Mouse (Mus musculus) CH12.LX (cell line): ENCODE data around the gene Gm10382. TPM values are rescaled to one million over a fixed set of nuclear protein-coding genes. Genes with fewer than 3 reads are reported as not detected.
A peak's percentile ranks its signal among the peaks of the same experiment; 100 is the strongest.
"Not testable (repeated sequence)": the region's sequence is repeated elsewhere in the genome, so short reads cannot be mapped to it uniquely, and the experiment has no call there.

Experiments used
- DNase-seq: peaks from one replicate; pipeline ENCODE4 v3.0.0-alpha.2; 2013; ENCODE audit errors: extremely low read depth
- H3K27ac ChIP-seq: 2 replicates; pipeline ENCODE4 v1.5.1; 2012; ENCODE audit warnings: low read depth, mild to moderate bottlenecking, control low read depth, moderate library complexity; ENCODE audit not compliant: insufficient read depth
- H3K27me3 ChIP-seq: replicated peaks from 2 replicates; pipeline ENCODE3; 2012; ENCODE audit warnings: inconsistent platforms
- H3K36me3 ChIP-seq, 2 experiments: replicated peaks in 1 of 2; 2 replicates each; pipeline versions ENCODE3 to v1.6.1; 2012; ENCODE audit warnings: inconsistent platforms in 1 of 2, low read length in 1 of 2, mild to moderate bottlenecking in 1 of 2, mixed read lengths in 1 of 2, moderate library complexity in 1 of 2; ENCODE audit not compliant: control insufficient read depth in 1 of 2, insufficient read depth in 1 of 2
- H3K4me1 ChIP-seq, 2 experiments: 2 replicates each; pipeline ENCODE4 v1.6.1; 2012; ENCODE audit warnings: inconsistent platforms in 1 of 2, moderate library complexity in 1 of 2; ENCODE audit not compliant: insufficient read depth in 2 of 2, control insufficient read depth in 1 of 2
- H3K4me2 ChIP-seq: 2 replicates; pipeline ENCODE4 v1.6.1; 2012; ENCODE audit warnings: low read depth, mild to moderate bottlenecking, control low read depth; ENCODE audit not compliant: poor library complexity, insufficient read depth, severe bottlenecking
- H3K4me3 ChIP-seq, 3 experiments: fragments of 150-350 bp in 1 of 3; sonication (generic) in 1 of 3; replicated peaks in 1 of 3; 2 replicates each; pipeline versions ENCODE3 to v1.5.1; 2011 to 2012; ENCODE audit warnings: low read depth in 2 of 3, low read length in 2 of 3, mild to moderate bottlenecking in 2 of 3, moderate library complexity in 2 of 3, control low read depth in 1 of 3, improper control_type of control experiment in 1 of 3, inconsistent platforms in 1 of 3, mixed read lengths in 1 of 3; ENCODE audit not compliant: poor library complexity in 1 of 3
- H3K79me2 ChIP-seq: replicated peaks from 2 replicates; pipeline ENCODE4 v1.6.1; 2012; ENCODE audit warnings: mild to moderate bottlenecking, moderate library complexity; ENCODE audit not compliant: control insufficient read depth, poor library complexity, insufficient read depth, severe bottlenecking; ENCODE audit errors: extremely low read depth
- H3K9ac ChIP-seq: 2 replicates; pipeline ENCODE4 v1.6.1; 2012; ENCODE audit warnings: low read depth, mild to moderate bottlenecking, control low read depth, moderate library complexity; ENCODE audit not compliant: insufficient read depth
- H3K9me3 ChIP-seq: replicated peaks from 2 replicates; pipeline ENCODE3; 2012; ENCODE audit warnings: low read length, inconsistent platforms, mixed read lengths
- BHLHE40 ChIP-seq: IDR thresholded peaks from 2 replicates; pipeline ENCODE4 v1.6.1; 2011; ENCODE audit warnings: mild to moderate bottlenecking, low read depth, low read length, improper control_type of control experiment
- CHD1 ChIP-seq: IDR thresholded peaks from 2 replicates; pipeline ENCODE4 v1.6.1; 2012; ENCODE audit warnings: low read depth, low read length, improper control_type of control experiment, inconsistent platforms
- CHD2 ChIP-seq: IDR thresholded peaks from 2 replicates; pipeline ENCODE4 v1.6.1; 2011; ENCODE audit warnings: low read length, improper control_type of control experiment
- E2F4 ChIP-seq: IDR thresholded peaks from 2 replicates; pipeline ENCODE4 v1.6.1; 2011; ENCODE audit warnings: low read depth, low read length, improper control_type of control experiment; ENCODE audit not compliant: insufficient replicate concordance
- ELF1 ChIP-seq: IDR thresholded peaks from 2 replicates; pipeline ENCODE4 v1.6.1; 2014; ENCODE audit warnings: low read depth, mild to moderate bottlenecking, inconsistent platforms, low read length, improper control_type of control experiment
- EP300 ChIP-seq: IDR thresholded peaks from 2 replicates; pipeline ENCODE4 v1.6.1; 2011; ENCODE audit warnings: low read length, improper control_type of control experiment
- HCFC1 ChIP-seq: IDR thresholded peaks from 2 replicates; pipeline ENCODE4 v1.6.1; 2012; ENCODE audit warnings: low read depth, mild to moderate bottlenecking, inconsistent platforms, low read length, improper control_type of control experiment
- IRF4 ChIP-seq: IDR thresholded peaks from 2 replicates; pipeline ENCODE4 v1.6.1; 2014; ENCODE audit warnings: low read depth, mild to moderate bottlenecking, inconsistent platforms, low read length, improper control_type of control experiment
- JUND ChIP-seq: conservative IDR thresholded peaks from 2 replicates; pipeline ENCODE4 v1.6.1; 2011; ENCODE audit warnings: low read depth, low read length, improper control_type of control experiment
- MAX ChIP-seq: IDR thresholded peaks from 2 replicates; pipeline ENCODE4 v1.6.1; 2011; ENCODE audit warnings: low read length, improper control_type of control experiment
- MXI1 ChIP-seq: IDR thresholded peaks from 2 replicates; pipeline ENCODE4 v1.6.1; 2011; ENCODE audit warnings: mild to moderate bottlenecking, low read depth, low read length, improper control_type of control experiment
- MYC ChIP-seq: IDR thresholded peaks from 2 replicates; pipeline ENCODE4 v1.6.1; 2011; ENCODE audit warnings: low read depth, mild to moderate bottlenecking, improper control_type of control experiment, low read length
- NRF1 ChIP-seq: IDR thresholded peaks from 2 replicates; pipeline ENCODE4 v1.6.1; 2014; ENCODE audit warnings: low read depth, mild to moderate bottlenecking, inconsistent platforms, low read length, improper control_type of control experiment, moderate library complexity
- POLR2A ChIP-seq: IDR thresholded peaks from 2 replicates; pipeline ENCODE4 v1.6.1; 2011; ENCODE audit warnings: low read depth, mild to moderate bottlenecking, improper control_type of control experiment, low read length
- POLR2AphosphoS2 ChIP-seq: IDR thresholded peaks from 2 replicates; pipeline ENCODE4 v1.6.1; 2011; ENCODE audit warnings: low read depth, low read length, improper control_type of control experiment
- RAD21 ChIP-seq: IDR thresholded peaks from 2 replicates; pipeline ENCODE4 v1.6.1; 2011; ENCODE audit warnings: low read depth, mild to moderate bottlenecking, low read length, improper control_type of control experiment, moderate library complexity
- RCOR1 ChIP-seq: conservative IDR thresholded peaks from 2 replicates; pipeline ENCODE4 v1.6.1; 2012; ENCODE audit warnings: low read depth, mild to moderate bottlenecking, inconsistent platforms, low read length, improper control_type of control experiment
- SIN3A ChIP-seq: IDR thresholded peaks from 2 replicates; pipeline ENCODE4 v1.6.1; 2012; ENCODE audit warnings: low read length, improper control_type of control experiment, inconsistent platforms
- SMC3 ChIP-seq: IDR thresholded peaks from 2 replicates; pipeline ENCODE4 v1.6.1; 2011; ENCODE audit warnings: low read depth, low read length, improper control_type of control experiment
- TBP ChIP-seq: conservative IDR thresholded peaks from 2 replicates; pipeline ENCODE4 v1.6.1; 2011; ENCODE audit warnings: low read depth, low read length, improper control_type of control experiment
- UBTF ChIP-seq: IDR thresholded peaks from 2 replicates; pipeline ENCODE4 v1.6.1; 2012; ENCODE audit warnings: low read depth, mild to moderate bottlenecking, inconsistent platforms, low read length, improper control_type of control experiment, moderate library complexity
- USF1 ChIP-seq: IDR thresholded peaks from 2 replicates; pipeline ENCODE4 v1.6.1; 2014; ENCODE audit warnings: low read depth, mild to moderate bottlenecking, inconsistent platforms, low read length, improper control_type of control experiment
- ZKSCAN1 ChIP-seq: IDR thresholded peaks from 2 replicates; pipeline ENCODE4 v1.6.1; 2012; ENCODE audit warnings: low read depth, inconsistent platforms, low read length, improper control_type of control experiment, borderline replicate concordance
- ZMIZ1 ChIP-seq: IDR thresholded peaks from 2 replicates; pipeline ENCODE4 v1.6.1; 2012; ENCODE audit warnings: low read depth, mild to moderate bottlenecking, inconsistent platforms, low read length, improper control_type of control experiment
- dilution Hi-C: fragments of 300-500 bp; cut with MboI; formaldehyde crosslinking; loops from 2 replicates; pipeline ENCODE4 v1.14.3; 2020; ENCODE audit warnings: low sequenced_read_pairs; ENCODE audit not compliant: extremely low pct_unique_long_range_greater_than_20kb, extremely low pct_ligation_motif_present
- in situ Hi-C: fragments of 300-500 bp; cut with MboI; formaldehyde crosslinking; loops from 3 replicates; pipeline ENCODE4 v1.14.3; 2019; ENCODE audit warnings: low sequenced_read_pairs, low pct_ligation_motif_present, low pct_unique_long_range_greater_than_20kb, mixed read lengths
- polyA plus RNA-seq: library from polyadenylated mRNA; unstranded; fragments of >175 nt; gene quantifications from 2 replicates; pipeline ENCODE4 v1.2.1, GENCODE M21; 2012; ENCODE audit warnings: low read depth; ENCODE audit not compliant: insufficient read length
- total RNA-seq, 2 experiments: library from RNA; depleted of rRNA; stranded (reverse); fragments of 300-350 nt in 1 of 2; fragments of >200 nt in 1 of 2; gene quantifications; 2 replicates each; pipeline ENCODE4 v1.2.3; 2012 to 2014

The Gm10382 gene
- total and polyA plus RNA-seq, 3 experiments: 0.59 to 1.1 TPM; not detected in 1

- no peak for DNase-seq
Observed at GRCm38 (mm10) chr5:125426343-125426742, 37.2 kb downstream of the Gm10382 start.

GRCm38 (mm10) chr5:125432324-125432723, 43.2 kb downstream of the Gm10382 start:
- H3K27ac ChIP-seq, in situ Hi-C loops, H3K27me3 ChIP-seq, DNase-seq, dilution Hi-C loops, H3K9me3 ChIP-seq, H3K9ac ChIP-seq: not testable (repeated sequence)
- H3K4me1 ChIP-seq: peaks cover 5 to 18% of the 10 kb centered on the region in 2 experiments
- peaks cover 15% of the 10 kb centered on the region for H3K79me2 ChIP-seq
- peak overlapping the region in 1 of 3 experiments; percentile 89 for H3K4me3 ChIP-seq
- H3K36me3 ChIP-seq: peaks cover 40 to 49% of the 10 kb centered on the region in 2 experiments
- H3K4me2 ChIP-seq: peak overlapping the region; percentile 92; the same call in 1 of the 2 replicates
- TF ChIP-seq TBP: peak; percentile 81; the same call in 1 of the 2 replicates

More at GRCm38 (mm10) chr5:125426343-125426742, 37.2 kb downstream of the Gm10382 start:
- Histone ChIP-seq H3K9ac (no peak overlapping the region), H3K4me3 (no peak overlapping the region), H3K9me3 (peaks cover 38% of the 10 kb centered on the region), H3K4me2 (no peak overlapping the region)
- in situ Hi-C loops: no loop called here
- TF ChIP-seq HCFC1 (no peak), SIN3A (no peak), JUND (no peak), MXI1 (no peak), IRF4 (no peak)
- TF ChIP-seq, all 38 proteins: peak for 0
- dilution Hi-C loops: no loop called here
- H3K27me3 ChIP-seq: no peaks in the 10 kb centered on the region
- no peak overlapping the region for H3K27ac ChIP-seq
- peaks cover 0 to 10% of the 10 kb centered on the region in 2 experiments; a peak in 1 of 4 replicates for H3K4me1 ChIP-seq
- peaks cover 95 to 100% of the 10 kb centered on the region in 2 experiments for H3K36me3 ChIP-seq
- no peaks in the 10 kb centered on the region; the same call in 1 of the 2 replicates for H3K79me2 ChIP-seq

GRCm38 (mm10) chr5:125433793-125434337, 44.7 kb downstream of the Gm10382 start, which contains the start of gene Dhx37:
Gene Dhx37 (minus strand): TSS chr5:125434121.
- peak; percentile 98 for DNase-seq
- in situ Hi-C loops: no loop called here
- Histone ChIP-seq H3K9ac (peak within 1 kb of the TSS; percentile 65), H3K79me2 (peaks cover 15% of the 10 kb centered on the region), H3K27me3 (no peaks in the 10 kb centered on the region), H3K4me2 (peak within 1 kb of the TSS; percentile 92), H3K27ac (no peak within 1 kb of the TSS), H3K4me1 (peaks cover 5 to 16% of the 10 kb centered on the region in 2 experiments), H3K36me3 (peaks cover 25 to 34% of the 10 kb centered on the region in 2 experiments), H3K9me3 (no peaks in the 10 kb centered on the region), H3K4me3 (peak within 1 kb of the TSS; percentile 78 to 96 (median 89))
- dilution Hi-C loops: no loop called here
- TF ChIP-seq RAD21 (no peak), ELF1 (peak; percentile 93), SIN3A (peak; percentile 98), EP300 (no peak), POLR2AphosphoS2 (peak; percentile 89), BHLHE40 (peak; percentile 27; the same call in 1 of the 2 replicates), CHD1 (no peak), NRF1 (peak; percentile 100), ZKSCAN1 (no peak), CHD2 (no peak), E2F4 (no peak), MXI1 (peak; percentile 98), RCOR1 (no peak), HCFC1 (peak; percentile 79), ZMIZ1 (peak; percentile 88), MAX (peak; percentile 92), MYC (peak; percentile 89), TBP (0 out of 2 replicates have a peak, but pooled peaks have one; percentile 16), UBTF (0 out of 2 replicates have a peak, but pooled peaks have one; percentile 41), SMC3 (no peak), IRF4 (peak; percentile 40; the same call in 1 of the 2 replicates), USF1 (0 out of 2 replicates have a peak, but pooled peaks have one; percentile 3), POLR2A (peak; percentile 94)
